Mouse (Mus musculus): ENCODE results near the gene Gcg. TPM values are rescaled to one million over a fixed set of nuclear protein-coding genes. Genes with fewer than 3 reads are reported as not detected.

Gene Gcg
- total RNA-seq (2022), result not detected

DNA sequence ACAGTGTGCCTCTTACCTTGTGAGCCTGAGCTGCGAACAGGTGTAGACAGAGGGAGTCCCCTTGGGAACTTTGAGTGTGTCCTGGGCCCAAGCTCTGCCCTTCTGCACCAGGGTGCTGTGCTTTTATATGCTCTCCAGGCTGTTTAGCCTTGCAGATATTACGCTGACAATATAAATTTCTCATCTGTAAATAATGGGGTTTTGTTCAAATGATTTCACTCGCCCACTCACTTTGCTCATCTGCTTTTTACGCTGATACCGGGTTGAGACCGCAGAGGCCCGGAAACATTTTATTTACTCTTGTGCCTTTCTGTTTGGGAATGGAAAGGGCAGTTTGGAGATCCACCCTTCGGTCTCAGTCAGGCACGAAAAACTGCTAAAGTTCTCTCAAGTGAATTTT is at the start of gene Gcg:
Gcg (minus strand) TSS at position 101 of the 400 bp plus-strand sequence.
- DNase-seq (ENCODE audit: low spot score), result no peak

DNA sequence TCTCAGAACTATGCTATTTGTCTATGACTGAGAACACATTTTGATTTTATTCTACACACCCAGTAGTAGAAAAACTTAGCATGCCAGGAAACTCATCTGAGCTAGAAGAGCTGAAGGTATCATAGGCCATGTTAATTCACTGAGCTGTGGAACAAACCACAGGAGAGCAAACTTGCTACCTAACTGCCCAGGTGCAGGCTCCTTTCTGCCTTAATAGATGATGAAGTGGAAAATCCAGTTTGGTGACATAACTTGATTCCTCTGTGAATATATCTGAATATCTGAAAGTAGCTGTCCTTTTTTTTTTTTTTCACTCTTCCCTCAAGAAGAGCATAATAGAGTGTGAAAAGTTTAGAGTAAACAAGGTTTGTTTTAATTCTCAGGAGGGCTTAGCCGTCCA is 47.6 kb upstream of the Gcg start:
- no peak for DNase-seq (ENCODE audit: low spot score)

- DNase-seq (ENCODE audit: low spot score), result no peak
Measured at GRCm38 (mm10) chr2:62526399-62526798, 42.9 kb upstream of the Gcg start.

- no peak for DNase-seq (ENCODE audit: low spot score)
Measured at GRCm38 (mm10) chr2:62517790-62518189, 34.3 kb upstream of the Gcg start.

GRCm38 (mm10) chr2:62514477-62514876 is 31.0 kb upstream of the Gcg start:
- DNase-seq (ENCODE audit: low spot score), result no peak

- no peak for DNase-seq (ENCODE audit: low spot score)
Measured at GRCm38 (mm10) chr2:62513477-62513876, 30.0 kb upstream of the Gcg start.

DNA sequence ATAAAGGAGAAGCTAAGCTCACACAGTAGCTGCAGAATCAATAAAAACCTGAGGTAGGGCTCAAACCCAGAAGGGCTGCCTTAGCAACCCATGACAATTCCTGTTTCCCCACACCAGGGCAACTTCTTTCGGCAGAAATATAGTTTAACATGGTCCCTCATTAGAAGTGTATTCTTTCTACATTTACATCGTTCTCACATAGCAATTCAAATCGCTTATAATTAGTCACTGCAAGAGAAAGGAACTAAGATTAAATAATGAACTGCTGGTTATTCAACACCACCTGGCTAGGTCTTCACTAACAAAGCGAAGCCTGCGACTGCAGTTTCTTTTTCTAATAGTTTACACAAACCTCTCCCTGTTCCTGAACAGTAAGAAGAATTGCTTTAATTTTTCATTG is 23.7 kb upstream of the Gcg start:
- DNase-seq (ENCODE audit: low spot score), result no peak

GRCm38 (mm10) chr2:62506441-62506840 is 23.0 kb upstream of the Gcg start:
- no peak for DNase-seq (ENCODE audit: low spot score)

- no peak for DNase-seq (ENCODE audit: low spot score)
Measured at GRCm38 (mm10) chr2:62504269-62504796, 20.9 kb upstream of the Gcg start.

DNA sequence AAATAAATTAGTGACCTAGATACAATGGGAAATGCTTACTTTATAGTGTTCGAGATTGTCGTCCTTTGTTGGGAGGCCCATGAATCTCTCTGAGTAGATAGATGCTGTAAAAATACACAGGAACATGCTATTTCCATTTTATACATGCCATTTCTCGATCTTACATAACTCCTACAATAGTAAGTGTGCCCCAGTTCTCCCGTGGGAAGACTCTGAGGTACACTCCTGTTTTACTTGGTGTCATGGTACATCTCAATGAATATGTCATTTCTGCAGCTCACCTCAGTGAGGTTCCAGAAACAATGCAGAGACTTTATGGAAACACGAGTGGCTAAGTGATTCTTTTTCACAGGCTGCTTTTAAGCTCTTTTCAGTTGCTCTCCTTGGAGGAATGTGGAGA is 19.9 kb upstream of the Gcg start:
- DNase-seq (ENCODE audit: low spot score), result no peak

DNA sequence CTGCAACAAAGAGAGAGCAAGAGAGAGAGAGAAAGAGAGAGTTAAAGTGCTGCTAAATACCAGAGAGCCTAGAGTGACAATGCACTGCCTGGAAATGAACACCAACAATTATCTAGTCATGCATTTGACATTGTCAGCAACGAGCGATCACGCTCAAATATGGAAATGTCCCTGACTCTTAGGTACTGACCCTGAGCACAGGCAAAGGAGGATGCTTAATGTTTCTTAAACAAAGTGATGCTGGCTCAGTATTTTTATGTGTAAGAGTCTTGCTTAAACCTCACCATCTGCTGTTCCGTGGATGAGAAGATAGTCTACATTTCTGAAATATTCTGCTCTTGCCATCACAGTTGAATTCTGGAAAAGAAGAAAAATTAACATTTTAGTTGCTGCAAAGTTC is 19.1 kb upstream of the Gcg start:
- DNase-seq (ENCODE audit: low spot score), result no peak

- no peak for DNase-seq (ENCODE audit: low spot score)
Measured at GRCm38 (mm10) chr2:62498821-62499220, 15.4 kb upstream of the Gcg start.

DNA sequence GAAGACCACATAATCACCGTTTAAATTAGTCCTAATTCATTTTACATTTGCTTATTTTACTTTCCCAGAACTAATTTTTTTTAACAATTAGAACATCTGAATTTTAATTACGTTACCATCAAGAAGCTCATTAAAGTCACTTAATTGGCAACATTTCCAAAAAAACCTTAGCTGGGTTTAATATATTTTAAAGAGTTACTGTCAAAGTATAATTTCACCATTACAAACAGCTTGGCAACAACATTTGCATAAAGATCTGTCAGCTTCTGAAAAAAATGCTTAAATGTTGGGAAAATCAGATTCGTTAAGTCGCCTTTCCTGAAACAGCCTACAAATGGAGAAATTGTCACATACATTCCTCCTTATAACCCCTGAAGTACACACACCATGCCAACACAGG is 14.6 kb upstream of the Gcg start:
- no peak for DNase-seq (ENCODE audit: low spot score)

DNA sequence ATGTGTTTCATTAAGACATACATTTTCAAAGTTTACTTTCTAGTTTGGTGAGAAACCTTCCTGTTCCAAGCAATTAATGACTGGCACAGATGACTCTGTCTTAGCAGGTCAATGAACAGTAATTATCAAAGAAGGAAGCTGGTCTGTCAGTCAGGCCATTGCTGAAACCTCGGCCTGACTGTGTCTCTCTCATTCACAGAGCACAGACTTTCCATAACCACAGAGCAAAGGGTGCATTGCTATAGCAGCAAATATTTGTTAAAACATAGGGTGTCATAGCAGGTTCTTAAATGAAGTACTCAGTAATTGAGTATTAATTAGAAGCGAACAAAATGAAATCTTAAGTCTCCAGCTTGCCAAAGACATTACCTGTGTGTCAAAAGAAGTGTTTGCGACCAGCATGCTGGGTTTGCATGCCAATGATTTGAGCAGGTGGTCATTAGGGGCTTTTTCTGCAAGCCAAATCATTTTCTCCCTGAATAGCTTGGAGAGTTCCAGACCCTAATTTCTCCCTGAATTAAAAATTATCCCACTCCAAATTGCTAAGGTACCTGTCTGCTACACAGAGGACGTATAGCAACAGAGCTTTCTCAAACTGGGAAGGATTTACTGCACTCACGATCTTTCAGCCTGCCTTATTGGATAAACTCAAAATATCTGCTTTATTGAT is 14.0 kb upstream of the Gcg start:
- no peak for DNase-seq (ENCODE audit: low spot score)

DNA sequence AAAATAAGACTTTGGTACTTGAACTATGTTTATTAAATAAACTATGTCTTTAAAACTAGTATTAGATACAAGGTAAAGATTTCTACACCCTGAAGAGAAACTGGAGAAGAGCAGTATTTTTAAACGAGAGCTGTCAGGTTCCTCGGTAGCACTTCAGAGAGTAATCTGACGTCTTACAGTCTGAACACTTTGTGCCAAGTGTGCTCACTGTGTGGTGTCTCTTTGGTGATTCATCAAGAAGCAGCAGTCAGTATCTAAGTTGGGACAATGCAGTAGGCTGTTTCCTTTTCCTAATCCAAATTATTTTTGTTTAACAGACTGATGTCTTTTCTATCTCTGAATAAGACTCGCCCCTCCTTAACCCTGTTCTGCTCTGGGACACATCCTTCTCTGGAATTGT is 12.0 kb upstream of the Gcg start:
- no peak for DNase-seq (ENCODE audit: low spot score)

GRCm38 (mm10) chr2:62489832-62490231 is 6.4 kb upstream of the Gcg start:
- no peak for DNase-seq (ENCODE audit: low spot score)

- no peak for DNase-seq (ENCODE audit: low spot score)
Measured at GRCm38 (mm10) chr2:62484906-62485305, 1.5 kb upstream of the Gcg start.

GRCm38 (mm10) chr2:62480285-62481198 is 2.9 kb downstream of the Gcg start:
- DNase-seq (ENCODE audit: low spot score), result no peak

- DNase-seq (ENCODE audit: low spot score), result peak; percentile 47
Measured at GRCm38 (mm10) chr2:62469551-62469950, 13.9 kb downstream of the Gcg start.

- DNase-seq (ENCODE audit: low spot score), result no peak
Measured at GRCm38 (mm10) chr2:62463287-62463686, 20.2 kb downstream of the Gcg start.

DNA sequence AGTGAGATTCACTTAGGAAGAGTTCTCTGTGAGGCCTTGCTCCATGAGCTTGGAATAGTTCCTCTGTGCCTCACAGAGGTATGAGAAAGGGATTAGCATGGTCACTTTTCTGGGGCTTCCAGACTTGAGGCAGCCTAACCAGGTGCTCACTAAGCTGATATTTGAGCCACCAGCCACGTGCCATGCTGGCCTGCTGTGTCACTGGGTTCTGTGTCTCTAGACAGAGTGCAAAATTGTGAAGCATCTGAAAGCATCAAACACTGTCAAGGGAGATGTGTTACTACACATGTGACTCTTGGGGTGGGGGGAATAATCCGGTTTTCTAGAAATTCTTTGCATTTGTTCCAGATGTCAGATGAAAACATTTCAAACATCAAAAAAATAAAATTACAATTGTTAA is 21.3 kb downstream of the Gcg start:
- no peak for DNase-seq (ENCODE audit: low spot score)

DNA sequence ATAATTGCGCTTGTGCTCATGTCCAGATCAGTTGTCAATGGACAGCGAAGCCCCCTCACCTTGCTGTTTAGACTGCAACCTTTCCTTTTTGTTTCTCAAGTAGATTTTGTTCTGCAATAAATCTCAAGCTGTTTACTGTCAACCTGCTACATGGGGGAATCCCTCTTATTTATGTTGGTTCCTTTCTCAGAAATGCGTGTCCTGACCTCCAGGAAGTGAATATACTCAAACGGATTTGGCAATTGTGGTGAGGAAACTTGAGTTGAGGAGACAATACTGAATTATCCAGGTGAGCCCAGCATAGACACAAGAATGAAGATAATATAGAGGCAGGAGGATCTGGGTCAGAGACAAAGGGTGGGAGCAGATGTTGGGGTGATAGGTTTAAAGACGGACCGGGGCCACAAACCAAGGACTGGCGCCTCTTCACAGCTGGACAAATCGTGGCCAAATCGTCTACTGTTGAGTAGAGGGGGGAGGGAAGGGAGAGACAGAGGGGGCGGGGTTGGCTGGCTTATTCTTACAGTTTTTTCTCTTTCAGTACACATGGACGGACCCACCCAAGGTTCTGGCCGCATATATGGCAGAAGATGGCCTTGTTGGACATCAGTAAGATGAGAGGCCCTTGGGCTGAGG is 22.5 kb downstream of the Gcg start:
- DNase-seq (ENCODE audit: low spot score), result no peak
